Mouse (Mus musculus) thymus, adult 2 months (tissue): ENCODE measurements at regions not wholly inside any gene's neighbourhood (a gene's known extent, or its start where the extent isn't known, plus 50 kb on each side); places are given as distances from the start of the nearest gene placed in this dataset.
A peak's percentile ranks its signal among the peaks of the same experiment; 100 is the strongest.

Experiments used
- DNase-seq: peaks from one replicate; pipeline ENCODE4 v3.0.0; 2021
- H3K27ac ChIP-seq: fragments of 200-500 bp; 2 replicates; pipeline ENCODE4 v1.5.1; 2012; ENCODE audit warnings: low read length, control low read depth; ENCODE audit not compliant: control insufficient read depth, insufficient read depth
- H3K27me3 ChIP-seq: fragments of 200-500 bp; 2 replicates; pipeline ENCODE4 v1.6.1; 2012; ENCODE audit warnings: mild to moderate bottlenecking, low read length, moderate library complexity, mixed read lengths; ENCODE audit not compliant: control insufficient read depth, insufficient read depth
- H3K36me3 ChIP-seq: fragments of 200-500 bp; 2 replicates; pipeline ENCODE4 v1.6.1; 2012; ENCODE audit warnings: mild to moderate bottlenecking, low read length, moderate library complexity; ENCODE audit not compliant: control insufficient read depth, insufficient read depth
- H3K4me1 ChIP-seq: fragments of 200-500 bp; replicated peaks from 2 replicates; pipeline ENCODE4 v1.6.1; 2012; ENCODE audit warnings: low read length; ENCODE audit not compliant: control insufficient read depth, insufficient read depth
- H3K4me3 ChIP-seq: fragments of 200-500 bp; 2 replicates; pipeline ENCODE4 v1.5.1; 2012; ENCODE audit warnings: mild to moderate bottlenecking, low read length, control low read depth, moderate library complexity; ENCODE audit not compliant: control insufficient read depth, insufficient read depth
- CTCF ChIP-seq: fragments of 200-500 bp; IDR thresholded peaks from 2 replicates; pipeline ENCODE4 v1.5.1; 2012; ENCODE audit warnings: mild to moderate bottlenecking, control low read depth, low read length, moderate library complexity, borderline replicate concordance; ENCODE audit not compliant: control insufficient read depth, poor library complexity, insufficient read depth; ENCODE audit errors: extremely low read depth
- POLR2A ChIP-seq: fragments of 200-500 bp; IDR thresholded peaks from 2 replicates; pipeline ENCODE4 v1.6.1; 2012; ENCODE audit warnings: mild to moderate bottlenecking, low read length, control low read depth, moderate library complexity; ENCODE audit not compliant: control insufficient read depth, poor library complexity, insufficient read depth; ENCODE audit errors: extremely low read depth
- WGBS: fragments of 180-500 bp; shearing (Covaris S2); methylation state at CpG from one replicate; pipeline ENCODE4 v1.1.7; 2018; 5-methylcytosine and 5-hydroxymethylcytosine counted together

- WGBS = 94% methylated on average over 5 of the region's 5 CpGs
- TF ChIP-seq POLR2A (no peak), CTCF (no peak)
- H3K27me3 ChIP-seq = no peaks in the 10 kb centered on the region
- no peak overlapping the region for H3K27ac ChIP-seq
- H3K4me3 ChIP-seq = no peak overlapping the region
- DNase-seq = no peak
- H3K36me3 ChIP-seq = no peaks in the 10 kb centered on the region
- no peaks in the 10 kb centered on the region for H3K4me1 ChIP-seq
Observed at GRCm38 (mm10) chrX:142517205-142517604, 126.9 kb upstream of the Acsl4 start.

GRCm38 (mm10) chrX:142521063-142521462, 130.7 kb upstream of the Acsl4 start:
- WGBS = 93% methylated on average over 4 of the region's 4 CpGs
- H3K27ac ChIP-seq = no peak overlapping the region

DNA sequence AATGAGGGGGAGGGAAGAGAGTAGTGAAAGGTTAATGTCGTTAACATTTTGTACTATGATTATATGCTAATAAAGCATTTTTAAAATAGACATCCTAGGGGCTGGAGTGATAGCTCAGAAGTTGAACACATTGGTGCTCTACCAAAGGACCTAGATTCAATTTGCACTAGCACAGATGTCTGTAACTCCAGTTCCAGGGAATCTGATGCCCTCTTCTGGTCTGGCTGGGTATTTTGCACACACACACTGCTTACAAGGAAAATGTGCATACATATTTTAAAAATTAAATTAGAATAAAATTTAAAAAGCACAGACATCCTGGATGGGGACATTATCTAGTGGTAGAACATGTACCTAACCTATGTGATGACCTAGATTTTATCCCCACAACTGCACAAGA, 136.6 kb upstream of the Acsl4 start:
- TF ChIP-seq POLR2A = no peak
- no peak for TF ChIP-seq CTCF
- peak; percentile 37 for DNase-seq
- Histone ChIP-seq H3K4me3 (no peak overlapping the region), H3K27ac (no peak overlapping the region), H3K4me1 (no peaks in the 10 kb centered on the region), H3K36me3 (no peaks in the 10 kb centered on the region), H3K27me3 (no peaks in the 10 kb centered on the region)
- 26% methylated on average over 1 of the region's 1 CpGs for WGBS

More at GRCm38 (mm10) chrX:142521063-142521462, 130.7 kb upstream of the Acsl4 start:
- Histone ChIP-seq H3K4me3 (no peak overlapping the region), H3K27me3 (no peaks in the 10 kb centered on the region), H3K36me3 (no peaks in the 10 kb centered on the region), H3K4me1 (no peaks in the 10 kb centered on the region)
- DNase-seq = no peak
- no peak for TF ChIP-seq CTCF
- TF ChIP-seq POLR2A = no peak

DNA sequence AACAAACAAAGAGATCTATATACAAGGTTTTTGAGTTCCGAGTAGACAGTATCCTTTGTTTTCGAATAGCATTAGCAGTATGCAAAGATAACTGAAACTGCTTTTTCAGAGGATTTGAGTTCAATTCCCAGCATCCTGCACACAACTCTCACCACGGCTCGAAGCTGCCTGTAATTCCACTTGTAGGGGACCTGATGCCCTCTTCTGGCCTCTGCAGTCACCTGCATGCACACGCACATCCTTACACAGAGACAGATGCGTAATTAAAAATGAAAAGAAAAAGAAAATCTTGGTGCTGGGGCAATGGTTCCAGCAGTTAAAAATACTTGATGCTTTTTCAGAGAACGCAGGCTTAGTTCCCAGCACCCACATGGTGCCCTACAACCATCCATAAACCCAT, 139.6 kb upstream of the Acsl4 start:
- Histone ChIP-seq H3K4me1 (no peaks in the 10 kb centered on the region), H3K27me3 (no peaks in the 10 kb centered on the region), H3K27ac (no peak overlapping the region), H3K36me3 (no peaks in the 10 kb centered on the region), H3K4me3 (no peak overlapping the region)
- no peak for TF ChIP-seq CTCF
- TF ChIP-seq POLR2A = no peak
- WGBS = 81% methylated on average over 7 of the region's 7 CpGs
- peak; percentile 8 for DNase-seq

DNA sequence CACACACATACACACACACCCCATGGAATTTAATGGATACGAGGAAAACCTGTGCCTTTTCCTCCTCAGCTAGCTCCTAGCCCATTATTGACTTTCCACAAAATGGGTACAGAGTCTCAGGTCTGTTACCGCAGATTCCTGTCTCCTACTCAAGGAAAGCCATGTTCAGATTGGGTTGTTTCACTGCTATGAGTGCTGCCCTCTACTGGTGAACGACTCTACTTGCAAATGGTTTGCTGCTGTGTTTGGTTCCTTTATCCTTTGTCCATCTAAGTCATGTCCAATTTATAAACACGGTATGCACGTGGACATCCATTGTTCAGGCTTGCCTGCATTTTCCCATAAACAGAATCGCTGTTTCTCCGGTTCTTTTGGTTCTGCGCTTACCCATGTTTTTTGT, 144.4 kb upstream of the Acsl4 start:
- Histone ChIP-seq H3K36me3 (no peaks in the 10 kb centered on the region), H3K4me1 (no peaks in the 10 kb centered on the region), H3K4me3 (no peak overlapping the region), H3K27ac (no peak overlapping the region), H3K27me3 (no peaks in the 10 kb centered on the region)
- no peak for TF ChIP-seq CTCF
- 33% methylated on average over 8 of the region's 8 CpGs for WGBS
- DNase-seq = peak; percentile 3

- Histone ChIP-seq H3K4me3 (no peak overlapping the region), H3K36me3 (no peaks in the 10 kb centered on the region), H3K27ac (no peak overlapping the region), H3K27me3 (no peaks in the 10 kb centered on the region), H3K4me1 (no peaks in the 10 kb centered on the region)
- TF ChIP-seq CTCF = no peak
- DNase-seq = no peak
- WGBS = 91% methylated on average over 1 of the region's 1 CpGs
Observed at GRCm38 (mm10) chrX:142535540-142535939, 145.2 kb upstream of the Acsl4 start.

DNA sequence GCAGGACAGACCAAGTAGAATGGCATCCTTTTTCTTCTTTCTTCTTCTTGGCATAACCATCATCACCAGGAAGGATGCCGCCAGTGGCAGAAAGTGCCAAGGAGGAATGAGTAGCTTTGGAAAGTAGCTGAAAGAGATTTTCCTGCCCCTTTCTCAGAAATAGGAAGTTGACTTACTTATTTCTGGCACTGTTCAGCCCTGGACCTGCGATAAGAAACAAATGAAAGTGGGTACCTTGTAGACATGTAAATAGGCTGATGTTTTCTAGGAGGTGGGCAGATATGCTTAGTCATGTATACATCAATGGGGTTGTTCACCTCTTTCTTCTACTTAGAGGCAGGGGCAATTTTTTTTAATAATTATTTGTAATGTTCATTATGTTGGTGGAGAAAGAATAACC, 145.3 kb upstream of the Tmem164 start:
- WGBS = 29% methylated on average over 2 of the region's 2 CpGs
- H3K4me1 ChIP-seq = no peaks in the 10 kb centered on the region
- H3K27me3 ChIP-seq = no peaks in the 10 kb centered on the region
- H3K4me3 ChIP-seq = no peak overlapping the region
- TF ChIP-seq POLR2A (no peak), CTCF (no peak)
- H3K36me3 ChIP-seq = no peaks in the 10 kb centered on the region
- H3K27ac ChIP-seq = no peak overlapping the region
- no peak for DNase-seq

GRCm38 (mm10) chrX:142537259-142537963, 143.8 kb upstream of the Tmem164 start:
- H3K36me3 ChIP-seq = no peaks in the 10 kb centered on the region
- no peaks in the 10 kb centered on the region for H3K4me1 ChIP-seq
- no peaks in the 10 kb centered on the region for H3K27me3 ChIP-seq
- no peak for DNase-seq
- WGBS = 74% methylated on average over 5 of the region's 5 CpGs
- TF ChIP-seq POLR2A (no peak), CTCF (no peak)
- no peak overlapping the region for H3K4me3 ChIP-seq
- no peak overlapping the region for H3K27ac ChIP-seq
